Mouse (Mus musculus) fibroblast of lung, adult 2 months (primary cell): ENCODE measurements around the gene Foxn3.

Experiments used
- DNase-seq: peaks from one replicate; pipeline ENCODE4 v3.0.0-alpha.2; 2011; ENCODE audit warnings: low read depth

Gene Foxn3

GRCm38 (mm10) chr12:99562073-99562866 is 1.1 kb downstream of the Foxn3 start:
- no peak for DNase-seq

- DNase-seq, result peak; percentile 88
These were observed 2.0 kb downstream of the Foxn3 start for GRCm38 (mm10) chr12:99561333-99561766.

- no peak for DNase-seq
These were observed 2.6 kb downstream of the Foxn3 start for GRCm38 (mm10) chr12:99560701-99561332.

GRCm38 (mm10) chr12:99559483-99559882 is 3.9 kb downstream of the Foxn3 start:
- DNase-seq, result no peak

GRCm38 (mm10) chr12:99558476-99558875 is 4.9 kb downstream of the Foxn3 start:
- DNase-seq, result no peak

GRCm38 (mm10) chr12:99557498-99557897 is 5.9 kb downstream of the Foxn3 start:
- DNase-seq, result no peak

- DNase-seq, result no peak
These were observed 12.8 kb downstream of the Foxn3 start for GRCm38 (mm10) chr12:99550629-99551028.

GRCm38 (mm10) chr12:99549811-99550210 is 13.6 kb downstream of the Foxn3 start:
- no peak for DNase-seq

GRCm38 (mm10) chr12:99548419-99548818 is 15.0 kb downstream of the Foxn3 start:
- no peak for DNase-seq

- no peak for DNase-seq
These were observed 16.1 kb downstream of the Foxn3 start for GRCm38 (mm10) chr12:99547295-99547694.

- DNase-seq, result no peak
These were observed 18.1 kb downstream of the Foxn3 start for GRCm38 (mm10) chr12:99545270-99545770.

GRCm38 (mm10) chr12:99544262-99545128 is 18.9 kb downstream of the Foxn3 start:
- no peak for DNase-seq

- no peak for DNase-seq
These were observed 19.8 kb downstream of the Foxn3 start for GRCm38 (mm10) chr12:99543421-99544195.

- no peak for DNase-seq
These were observed 23.2 kb downstream of the Foxn3 start for GRCm38 (mm10) chr12:99540201-99540600.

GRCm38 (mm10) chr12:99537316-99537715 is 26.1 kb downstream of the Foxn3 start:
- no peak for DNase-seq

GRCm38 (mm10) chr12:99536426-99536825 is 27.0 kb downstream of the Foxn3 start:
- DNase-seq, result no peak

GRCm38 (mm10) chr12:99532342-99532741 is 31.0 kb downstream of the Foxn3 start:
- DNase-seq, result no peak

- peak; percentile 75 for DNase-seq
These were observed 33.5 kb downstream of the Foxn3 start for GRCm38 (mm10) chr12:99529687-99530411.

- DNase-seq, result no peak
These were observed 34.4 kb downstream of the Foxn3 start for GRCm38 (mm10) chr12:99528958-99529357.

- DNase-seq, result no peak
These were observed 35.9 kb downstream of the Foxn3 start for GRCm38 (mm10) chr12:99527452-99527851.
